8 mouse cellular contexts compared by ENCODE assay signal in genomic region chr2:29889991-29890833, GRCm38 (mm10). TPM values are rescaled to one million over a fixed set of nuclear protein-coding genes. Genes with fewer than 3 reads are reported as not detected.
DNase-seq lines count a peak whose midpoint lies in the region; ATAC-seq lines count a peak whose summit lies in the region.

No protein-coding gene starts in this region.

- H3K4me2 ChIP-seq in intestine, embryonic 14.5 days (ENCODE audit: low read length) = peak overlapping the region; percentile 90

- intact Hi-C loops in gastrocnemius, postnatal 14 days (cut with DNase I; ENCODE audit: low total_unique reads) = no loop called here
- intact Hi-C loops in left cerebral cortex, postnatal 10 days (cut with DNase I) = loop anchor here (5.0 kb wide), 2 partner anchors 37 to 77 kb away; partner anchors contain the start of gene Sptan1

- peak overlapping the region; percentile 80 for H3K4me3 ChIP-seq in intestine, embryonic 14.5 days (ENCODE audit: low read depth, low read length)

- H3K36me3 ChIP-seq in intestine, embryonic 14.5 days (ENCODE audit: control insufficient read depth, insufficient read depth, low read length) = peaks cover 35% of the 10 kb centered on the region

- ATAC-seq in intestine, embryonic 14.5 days (replicated peaks; ENCODE audit: low FRiP score, low TSS enrichment, low read depth) = peak; percentile 93
- ATAC-seq in megakaryocyte progenitor cell, adult 5-6 weeks (replicated peaks; ENCODE audit: poor library complexity) = peak; percentile 73

- peaks cover 15% of the 10 kb centered on the region for H3K4me1 ChIP-seq in intestine, embryonic 14.5 days (replicated peaks; ENCODE audit: control insufficient read depth, insufficient read depth, low read length)

- no peaks in the 10 kb centered on the region for H3K27me3 ChIP-seq in intestine, embryonic 14.5 days (replicated peaks; ENCODE audit: control insufficient read depth, insufficient read depth, low read length)

- H3K9ac ChIP-seq in intestine, embryonic 14.5 days (ENCODE audit: low read length) = peak overlapping the region; percentile 79

- WGBS in intestine, embryonic 14.5 days = under 1% methylated on average over 58 of the region's 61 CpGs

- peak; percentile 74 for DNase-seq in adrenal gland, adult 18-20 months (ENCODE audit: low spot score in 2 of 2)
- peak; percentile 92 for DNase-seq in embryo, embryonic 10.5 days (ENCODE audit: low spot score)
- DNase-seq in gastrocnemius, postnatal 14 days = peak; percentile 87
- DNase-seq in intestine, embryonic 14.5 days (ENCODE audit: low spot score) = peak; percentile 91
- DNase-seq in left cerebral cortex, postnatal 10 days (ENCODE audit: extremely low spot score in 1 of 2, low spot score in 2 of 2) = peak; percentile 81 to 94
- peak; percentile 76 for DNase-seq in right cerebral cortex, postnatal 14 days
- peak; percentile 74 for DNase-seq in urinary bladder, postnatal 25 days (ENCODE audit: low spot score)

- no peaks in the 10 kb centered on the region for H3K9me3 ChIP-seq in intestine, embryonic 14.5 days (ENCODE audit: control insufficient read depth, low read length)

- H3K27ac ChIP-seq in intestine, embryonic 14.5 days (ENCODE audit: low read depth) = peak overlapping the region; percentile 82

RNA-seq across cellular contexts. Expression of gene Odf2, which starts 1.2 kb away (rescaled TPM):
- 10 to 100 TPM; 28.2 to 36.4 TPM for total RNA-seq in adrenal gland, adult 18-20 months (2021)
- 10 to 100 TPM; 15.1 to 16.1 TPM for total RNA-seq in gastrocnemius, postnatal 14 days (2021)
- polyA plus RNA-seq in intestine, embryonic 14.5 days (2014; fragmentation: Nextera tagmentation; extraction: Ambion mirVana) = 50.0 and 64.3 TPM in 2 replicates
- 100 to 1,000 TPM; 106 to 118 TPM for total RNA-seq in left cerebral cortex, postnatal 10 days (2021)
- total RNA-seq in megakaryocyte progenitor cell, adult 5-6 weeks (2015) = 34.4 and 47.6 TPM in 2 replicates
- 81.5 and 107 TPM in 2 replicates for total RNA-seq in megakaryocyte progenitor cell, adult 5-6 weeks (2017)

RNA-seq across cellular contexts. Expression of gene Cercam, which starts 21.2 kb away (rescaled TPM):
- total RNA-seq in adrenal gland, adult 18-20 months (2021) = 10 to 100 TPM in 1 of 2 experiments, 1 to 10 TPM in 1; 8.4 to 11.7 TPM
- 10 to 100 TPM; 17.7 TPM for total RNA-seq in gastrocnemius, postnatal 14 days (2021)
- polyA plus RNA-seq in intestine, embryonic 14.5 days (2014; fragmentation: Nextera tagmentation; extraction: Ambion mirVana) = 20.2 and 22.4 TPM in 2 replicates
- total RNA-seq in left cerebral cortex, postnatal 10 days (2021) = 10 to 100 TPM; 13.2 to 13.4 TPM
- total RNA-seq in megakaryocyte progenitor cell, adult 5-6 weeks (2015) = 13.0 and 13.9 TPM in 2 replicates
- 7.7 and 10.8 TPM in 2 replicates for total RNA-seq in megakaryocyte progenitor cell, adult 5-6 weeks (2017)

RNA-seq across cellular contexts. Expression of gene Gle1, which starts 45.0 kb away (rescaled TPM):
- 10 to 100 TPM; 28.1 to 30.8 TPM for total RNA-seq in adrenal gland, adult 18-20 months (2021)
- total RNA-seq in gastrocnemius, postnatal 14 days (2021) = 10 to 100 TPM; 17.5 to 20.2 TPM
- polyA plus RNA-seq in intestine, embryonic 14.5 days (2014; fragmentation: Nextera tagmentation; extraction: Ambion mirVana) = 52.4 and 57.6 TPM in 2 replicates
- 10 to 100 TPM; 40.8 to 46.6 TPM for total RNA-seq in left cerebral cortex, postnatal 10 days (2021)
- 24.7 and 29.2 TPM in 2 replicates for total RNA-seq in megakaryocyte progenitor cell, adult 5-6 weeks (2015)
- 58.0 and 92.2 TPM in 2 replicates for total RNA-seq in megakaryocyte progenitor cell, adult 5-6 weeks (2017)

Comparison
In these comparisons a context has a peak if more than half of its experiments do, and no peak if none do; other contexts are left out.
1. Peak in every context shown above with its lines: DNase-seq, ATAC-seq, H3K4me3 ChIP-seq and H3K27ac ChIP-seq.